Mouse (Mus musculus): Measurements from ENCODE around the gene Lipo2.
"Not testable (repeated sequence)": the region's sequence is repeated elsewhere in the genome, so short reads cannot be mapped to it uniquely, and the experiment has no call there.

The Lipo2 gene

DNA sequence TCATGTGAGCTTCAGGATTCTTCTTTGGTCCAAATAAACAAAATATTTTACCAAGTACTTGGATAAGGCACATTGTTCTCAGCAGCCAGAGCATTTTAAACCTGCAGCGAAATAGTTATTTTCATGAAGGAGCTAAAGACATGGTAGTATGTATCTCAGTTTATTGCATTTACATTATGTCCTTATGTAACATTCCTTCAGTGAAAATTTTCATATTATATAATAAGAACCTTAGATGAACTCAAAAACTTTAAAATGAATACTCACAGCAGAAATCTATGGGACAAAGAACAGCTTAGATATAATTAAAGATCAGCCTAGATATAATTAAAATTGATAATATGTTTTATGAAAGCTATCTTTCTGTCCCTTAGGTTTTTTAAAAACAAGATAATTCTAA is at the start of gene Lipo2:
Lipo2 (minus strand) TSS at position 101 of the 400 bp plus-strand sequence.
- in situ Hi-C loops (cut with MboI): not testable (repeated sequence)

DNA sequence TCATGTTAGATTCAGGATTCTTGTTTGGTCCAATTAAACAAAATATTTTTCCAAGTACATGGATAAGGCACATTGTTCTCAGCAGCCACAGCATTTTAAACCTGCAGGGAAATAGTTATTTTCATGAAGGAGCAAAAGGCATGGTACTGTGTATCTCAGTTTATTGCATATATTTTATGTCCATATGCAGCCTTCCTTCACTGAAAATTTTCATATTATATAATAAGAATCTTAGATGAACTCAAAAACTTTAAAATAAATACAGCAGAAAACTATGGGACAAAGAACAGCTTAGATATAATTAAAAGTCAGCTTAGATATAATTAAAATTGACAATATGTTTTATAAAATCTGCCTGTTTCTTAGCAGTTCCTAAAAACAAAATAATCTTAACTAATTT is 36.2 kb upstream of the Lipo2 start, which contains the start of gene Lipo1:
Lipo1 (minus strand) TSS at position 101 of the 400 bp plus-strand sequence.
- in situ Hi-C loops (cut with MboI): not testable (repeated sequence)

- in situ Hi-C loops (cut with MboI): no loop called here
These were observed 35.6 kb upstream of the Lipo2 start for GRCm38 (mm10) chr19:33786576-33787277.

DNA sequence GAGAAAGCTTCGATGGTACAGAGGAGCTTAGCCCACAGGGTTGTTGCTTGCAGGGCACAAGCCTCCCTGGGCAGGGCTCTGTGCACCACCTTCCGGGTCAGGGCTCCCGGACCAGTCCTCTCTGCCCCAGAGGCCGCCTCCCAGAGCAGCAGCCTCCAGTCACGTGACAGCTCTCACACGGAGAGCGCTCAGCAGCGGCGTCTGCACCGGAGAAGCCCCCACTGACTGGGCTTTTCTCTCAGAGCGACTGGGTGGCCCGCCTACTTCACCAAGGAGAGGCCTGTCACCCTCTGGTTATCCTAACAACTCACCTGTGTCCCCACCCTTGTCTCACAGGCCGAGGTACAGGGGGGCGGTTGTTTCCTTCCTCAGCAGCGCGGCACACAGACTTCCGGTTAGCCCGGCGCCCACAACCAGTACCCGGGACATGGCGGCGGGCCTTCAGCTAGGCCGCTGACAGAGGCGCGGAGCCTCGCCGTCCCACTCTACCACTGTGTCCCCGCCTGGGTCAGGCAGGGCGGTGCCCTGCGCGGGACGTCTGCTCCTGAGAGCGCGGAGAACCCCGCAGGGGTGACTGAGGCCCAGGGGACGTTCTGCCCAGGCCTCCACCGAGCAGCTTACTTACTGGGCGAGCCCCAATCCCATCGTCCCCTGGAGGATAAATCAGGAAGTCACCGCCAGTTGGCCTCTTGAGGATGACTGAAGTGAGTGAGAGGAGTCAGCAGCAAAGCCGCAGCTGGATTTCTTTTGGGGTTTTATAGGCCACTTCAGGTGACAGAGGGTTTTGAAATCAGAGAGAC is 10.3 kb upstream of the Lipo2 start, which contains the start of gene Lipo3:
Lipo3 (minus strand) TSS at position 665 of the 800 bp plus-strand sequence.
- in situ Hi-C loops (cut with MboI): not testable (repeated sequence)

All from mature B cell (primary cell).